Mouse (Mus musculus) liver, embryonic 15.5 days (tissue): ENCODE measurements around the gene Camk2d. TPM values are rescaled to one million over a fixed set of nuclear protein-coding genes. Genes with fewer than 3 reads are reported as not detected.

Experiments
- ATAC-seq: fragments of 200-750 bp; cut with Nextera tagmentation; 2 replicates; pipeline ENCODE4 v1.8.0; 2017; ENCODE audit warnings: moderate number of reproducible peaks, mild to moderate bottlenecking, moderate library complexity; ENCODE audit not compliant: insufficient read depth
- H3K27ac ChIP-seq: fragments of 300-500 bp; sonication (generic); replicated peaks from 2 replicates; pipeline ENCODE4 v1.5.1; 2015; ENCODE audit warnings: mild to moderate bottlenecking, inconsistent platforms
- H3K27me3 ChIP-seq: fragments of 300-500 bp; sonication (generic); 2 replicates; pipeline ENCODE4 v1.6.1; 2015; ENCODE audit warnings: mild to moderate bottlenecking, inconsistent platforms
- H3K36me3 ChIP-seq: fragments of 300-500 bp; sonication (generic); replicated peaks from 2 replicates; pipeline ENCODE4 v1.6.1; 2015; ENCODE audit warnings: moderate library complexity, mild to moderate bottlenecking, inconsistent platforms
- H3K4me1 ChIP-seq: fragments of 300-500 bp; sonication (generic); replicated peaks from 2 replicates; pipeline ENCODE4 v1.6.1; 2015; ENCODE audit warnings: inconsistent platforms
- H3K4me2 ChIP-seq: fragments of 300-500 bp; sonication (generic); 2 replicates; pipeline ENCODE4 v1.6.1; 2015; ENCODE audit warnings: moderate library complexity, mild to moderate bottlenecking, inconsistent platforms
- H3K4me3 ChIP-seq: fragments of 300-500 bp; sonication (generic); replicated peaks from 2 replicates; pipeline ENCODE4 v1.5.1; 2015; ENCODE audit warnings: mild to moderate bottlenecking, inconsistent platforms
- H3K9ac ChIP-seq: fragments of 300-500 bp; sonication (generic); 2 replicates; pipeline ENCODE4 v1.6.1; 2015; ENCODE audit warnings: moderate library complexity, mild to moderate bottlenecking, inconsistent platforms
- H3K9me3 ChIP-seq: fragments of 300-500 bp; sonication (generic); replicated peaks from 2 replicates; pipeline ENCODE4 v1.6.1; 2016; ENCODE audit warnings: inconsistent platforms
- WGBS: fragments of 180-500 bp; shearing (Covaris S2); methylation state at CpG from one replicate; pipeline ENCODE4 v1.1.7; 2015; ENCODE audit warnings: mixed read lengths; ENCODE audit not compliant: insufficient replicate concordance; 5-methylcytosine and 5-hydroxymethylcytosine counted together
- polyA plus RNA-seq: library from polyadenylated mRNA; unstranded; fragments of >200 nt; fragmentation: Nextera tagmentation; extraction: Ambion mirVana; gene quantifications from 2 replicates; pipeline ENCODE4 v1.2.1, GENCODE M21; 2015

Camk2d gene
- polyA plus RNA-seq, 1 experiment from 2014 or later, result 3.8 TPM

- Histone ChIP-seq H3K9ac (no peak overlapping the region), H3K4me1 (no peaks in the 10 kb centered on the region), H3K36me3 (no peaks in the 10 kb centered on the region), H3K4me2 (no peak overlapping the region), H3K4me3 (no peak overlapping the region), H3K27me3 (no peaks in the 10 kb centered on the region), H3K27ac (no peak overlapping the region), H3K9me3 (no peaks in the 10 kb centered on the region)
- WGBS, result 65% methylated on average over 7 of the region's 7 CpGs
- no peak for ATAC-seq
These were observed 71.3 kb downstream of the Camk2d start for GRCm38 (mm10) chr3:126667451-126667850.

GRCm38 (mm10) chr3:126668123-126668522 lies 72.0 kb downstream of the Camk2d start:
- no peaks in the 10 kb centered on the region for H3K9me3 ChIP-seq
- H3K36me3 ChIP-seq, result no peaks in the 10 kb centered on the region
- H3K9ac ChIP-seq, result no peak overlapping the region
- no peaks in the 10 kb centered on the region for H3K4me1 ChIP-seq
- H3K4me3 ChIP-seq, result no peak overlapping the region
- no peak overlapping the region for H3K27ac ChIP-seq
- ATAC-seq, result no peak
- WGBS, result 71% methylated on average over 3 of the region's 3 CpGs
- no peak overlapping the region for H3K4me2 ChIP-seq
- H3K27me3 ChIP-seq, result no peaks in the 10 kb centered on the region

GRCm38 (mm10) chr3:126668692-126669091 lies 72.6 kb downstream of the Camk2d start:
- H3K9me3 ChIP-seq, result no peaks in the 10 kb centered on the region
- no peaks in the 10 kb centered on the region for H3K36me3 ChIP-seq
- no peaks in the 10 kb centered on the region for H3K4me1 ChIP-seq
- H3K4me2 ChIP-seq, result no peak overlapping the region
- no peak overlapping the region for H3K27ac ChIP-seq
- H3K4me3 ChIP-seq, result no peak overlapping the region
- H3K27me3 ChIP-seq, result no peaks in the 10 kb centered on the region
- WGBS, result 56% methylated on average over 10 of the region's 10 CpGs
- no peak overlapping the region for H3K9ac ChIP-seq
- ATAC-seq, result no peak

GRCm38 (mm10) chr3:126670413-126670812 lies 74.3 kb downstream of the Camk2d start:
- Histone ChIP-seq H3K9me3 (no peaks in the 10 kb centered on the region), H3K9ac (no peak overlapping the region), H3K36me3 (no peaks in the 10 kb centered on the region), H3K4me2 (no peak overlapping the region), H3K4me1 (no peaks in the 10 kb centered on the region), H3K27me3 (no peaks in the 10 kb centered on the region), H3K27ac (no peak overlapping the region), H3K4me3 (no peak overlapping the region)
- WGBS, result 60% methylated on average over 3 of the region's 3 CpGs
- ATAC-seq, result no peak

- 62% methylated on average over 6 of the region's 6 CpGs for WGBS
- no peak overlapping the region for H3K9ac ChIP-seq
- no peak overlapping the region for H3K4me2 ChIP-seq
- H3K4me1 ChIP-seq, result no peaks in the 10 kb centered on the region
- H3K27ac ChIP-seq, result no peak overlapping the region
- H3K9me3 ChIP-seq, result no peaks in the 10 kb centered on the region
- no peak for ATAC-seq
- H3K36me3 ChIP-seq, result no peaks in the 10 kb centered on the region
- no peak overlapping the region for H3K4me3 ChIP-seq
- no peaks in the 10 kb centered on the region for H3K27me3 ChIP-seq
These were observed 75.2 kb downstream of the Camk2d start for GRCm38 (mm10) chr3:126671292-126671691.

GRCm38 (mm10) chr3:126681051-126681450 lies 84.9 kb downstream of the Camk2d start:
- no peak overlapping the region for H3K27ac ChIP-seq
- no peaks in the 10 kb centered on the region for H3K36me3 ChIP-seq
- H3K9me3 ChIP-seq, result no peaks in the 10 kb centered on the region
- H3K9ac ChIP-seq, result no peak overlapping the region
- no peak overlapping the region for H3K4me2 ChIP-seq
- H3K27me3 ChIP-seq, result no peaks in the 10 kb centered on the region
- WGBS, result 72% methylated on average over 5 of the region's 5 CpGs
- ATAC-seq, result no peak
- no peak overlapping the region for H3K4me3 ChIP-seq
- no peaks in the 10 kb centered on the region for H3K4me1 ChIP-seq

- H3K9me3 ChIP-seq, result no peaks in the 10 kb centered on the region
- H3K4me3 ChIP-seq, result no peak overlapping the region
- no peak overlapping the region for H3K4me2 ChIP-seq
- WGBS, result 32% methylated on average over 4 of the region's 4 CpGs
- H3K27ac ChIP-seq, result no peak overlapping the region
- H3K27me3 ChIP-seq, result no peaks in the 10 kb centered on the region
- ATAC-seq, result no peak
- H3K36me3 ChIP-seq, result no peaks in the 10 kb centered on the region
- H3K9ac ChIP-seq, result no peak overlapping the region
- no peaks in the 10 kb centered on the region for H3K4me1 ChIP-seq
These were observed 85.9 kb downstream of the Camk2d start for GRCm38 (mm10) chr3:126681996-126682395.

GRCm38 (mm10) chr3:126685363-126685762 lies 89.3 kb downstream of the Camk2d start:
- Histone ChIP-seq H3K9ac (no peak overlapping the region), H3K4me1 (no peaks in the 10 kb centered on the region), H3K36me3 (no peaks in the 10 kb centered on the region), H3K4me3 (no peak overlapping the region), H3K4me2 (no peak overlapping the region), H3K9me3 (no peaks in the 10 kb centered on the region), H3K27me3 (no peaks in the 10 kb centered on the region), H3K27ac (no peak overlapping the region)
- ATAC-seq, result no peak
- WGBS, result 62% methylated on average over 6 of the region's 6 CpGs

- H3K9ac ChIP-seq, result no peak overlapping the region
- no peaks in the 10 kb centered on the region for H3K9me3 ChIP-seq
- no peak overlapping the region for H3K4me2 ChIP-seq
- no peak for ATAC-seq
- WGBS, result 59% methylated on average over 4 of the region's 4 CpGs
- no peak overlapping the region for H3K4me3 ChIP-seq
- no peaks in the 10 kb centered on the region for H3K27me3 ChIP-seq
- H3K27ac ChIP-seq, result no peak overlapping the region
- no peaks in the 10 kb centered on the region for H3K4me1 ChIP-seq
- H3K36me3 ChIP-seq, result no peaks in the 10 kb centered on the region
These were observed 91.0 kb downstream of the Camk2d start for GRCm38 (mm10) chr3:126687150-126687549.

GRCm38 (mm10) chr3:126688516-126688915 lies 92.4 kb downstream of the Camk2d start:
- no peaks in the 10 kb centered on the region for H3K4me1 ChIP-seq
- WGBS, result 50% methylated on average over 2 of the region's 2 CpGs
- H3K9ac ChIP-seq, result no peak overlapping the region
- H3K36me3 ChIP-seq, result no peaks in the 10 kb centered on the region
- no peaks in the 10 kb centered on the region for H3K27me3 ChIP-seq
- H3K4me2 ChIP-seq, result no peak overlapping the region
- no peaks in the 10 kb centered on the region for H3K9me3 ChIP-seq
- H3K4me3 ChIP-seq, result no peak overlapping the region
- no peak overlapping the region for H3K27ac ChIP-seq
- no peak for ATAC-seq

GRCm38 (mm10) chr3:126690627-126691505 lies 94.8 kb downstream of the Camk2d start:
- Histone ChIP-seq H3K9me3 (no peaks in the 10 kb centered on the region), H3K9ac (no peak overlapping the region), H3K4me2 (no peak overlapping the region), H3K4me1 (no peaks in the 10 kb centered on the region), H3K27ac (no peak overlapping the region), H3K4me3 (no peak overlapping the region), H3K27me3 (no peaks in the 10 kb centered on the region), H3K36me3 (no peaks in the 10 kb centered on the region)
- ATAC-seq, result no peak
- WGBS, result 47% methylated on average over 13 of the region's 13 CpGs

GRCm38 (mm10) chr3:126691565-126691964 lies 95.5 kb downstream of the Camk2d start:
- 73% methylated on average over 2 of the region's 2 CpGs for WGBS
- H3K9me3 ChIP-seq, result no peaks in the 10 kb centered on the region

More at GRCm38 (mm10) chr3:126691565-126691964, 95.5 kb downstream of the Camk2d start:
- Histone ChIP-seq H3K27ac (no peak overlapping the region), H3K4me1 (no peaks in the 10 kb centered on the region), H3K9ac (no peak overlapping the region), H3K36me3 (no peaks in the 10 kb centered on the region), H3K4me2 (no peak overlapping the region), H3K4me3 (no peak overlapping the region), H3K27me3 (no peaks in the 10 kb centered on the region)
- no peak for ATAC-seq
